Mouse (Mus musculus) left cerebral cortex, postnatal 36 days (tissue): Measurements from ENCODE around the gene Vipr2. TPM values are rescaled to one million over a fixed set of nuclear protein-coding genes. Genes with fewer than 3 reads are reported as not detected.
A peak's percentile ranks its signal among the peaks of the same experiment; 100 is the strongest.

ENCODE experiments used
- DNase-seq, 2 experiments: peaks; one replicate each; pipeline ENCODE4 v3.0.0; 2021 to 2022; ENCODE audit warnings: low spot score in 2 of 2, mixed read lengths in 1 of 2
- intact Hi-C: fragments of 180-260 bp; cut with DNase I; formaldehyde crosslinking; loops from one replicate; pipeline ENCODE4 v1.15.1; 2025
- total RNA-seq, 2 experiments: library from RNA; stranded (reverse); gene quantifications; 2 replicates each; pipeline ENCODE4 v1.2.3; 2021

The Vipr2 gene
- total RNA-seq, result 1 to 10 TPM in 1 of 2 experiments, under 1 TPM in 1; 0.86 to 1.7 TPM

GRCm38 (mm10) chr12:116077074-116077854 is at the start of gene Vipr2:
Gene Vipr2, plus strand, starts transcription at chr12:116077726.
- intact Hi-C loops, result no loop called here

GRCm38 (mm10) chr12:116028095-116028494 is 49.4 kb upstream of the Vipr2 start:
- intact Hi-C loops, result no loop called here
- no peak for DNase-seq

More at GRCm38 (mm10) chr12:116077074-116077854, at the start of gene Vipr2:
- peak in 1 of 2 experiments; percentile 8 for DNase-seq

DNA sequence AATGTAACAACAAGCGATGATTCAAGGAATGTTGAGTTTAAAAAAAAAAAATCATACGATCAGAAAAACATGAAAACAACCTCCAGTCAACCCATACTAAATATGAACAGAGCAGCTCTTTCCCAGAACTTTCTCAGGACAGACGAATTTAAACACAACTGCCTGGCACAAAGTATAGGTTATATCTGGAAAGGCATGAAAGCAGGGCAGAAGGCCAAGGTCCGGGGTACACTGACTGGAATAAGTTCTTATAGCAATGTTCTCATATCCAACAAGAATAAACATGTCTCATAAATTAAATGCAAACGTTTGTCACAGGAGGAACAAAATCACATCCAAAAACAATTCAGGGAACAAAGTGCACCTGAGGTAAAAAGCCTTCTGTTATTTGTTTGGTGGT is 42.2 kb upstream of the Vipr2 start:
- DNase-seq, result no peak
- intact Hi-C loops, result no loop called here

DNA sequence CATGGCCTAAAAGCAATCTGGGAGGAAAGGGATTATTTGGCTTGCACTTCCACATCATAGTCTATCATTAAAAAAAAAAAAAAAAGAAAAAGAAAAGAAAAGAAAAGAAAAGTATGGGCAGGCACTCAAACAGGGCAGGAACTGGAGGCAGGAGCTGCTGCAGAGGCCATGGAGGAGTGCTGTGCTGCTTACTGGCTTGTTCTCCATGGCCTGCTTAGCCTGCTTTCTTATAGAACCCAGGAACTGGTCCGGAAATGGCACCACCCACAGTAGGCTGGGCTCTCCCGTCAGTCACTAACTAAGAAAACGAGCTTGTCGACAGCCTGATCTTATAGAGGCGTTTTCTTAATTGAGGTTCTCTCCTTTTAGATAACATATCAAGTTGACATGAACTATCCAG is 32.7 kb upstream of the Vipr2 start:
- DNase-seq, result no peak
- intact Hi-C loops, result loop anchor here (5.0 kb wide), 1 partner anchor 158 kb away; no protein-coding TSS in a partner anchor

GRCm38 (mm10) chr12:116047440-116048377 is 29.8 kb upstream of the Vipr2 start, which contains the start of gene Zfp386:
Gene Zfp386, plus strand, starts transcription at chr12:116047724.
- DNase-seq, result peak; percentile 96 to 98
- intact Hi-C loops, result loop anchor here (5.0 kb wide), 1 partner anchor 155 kb away; no protein-coding TSS in a partner anchor

DNA sequence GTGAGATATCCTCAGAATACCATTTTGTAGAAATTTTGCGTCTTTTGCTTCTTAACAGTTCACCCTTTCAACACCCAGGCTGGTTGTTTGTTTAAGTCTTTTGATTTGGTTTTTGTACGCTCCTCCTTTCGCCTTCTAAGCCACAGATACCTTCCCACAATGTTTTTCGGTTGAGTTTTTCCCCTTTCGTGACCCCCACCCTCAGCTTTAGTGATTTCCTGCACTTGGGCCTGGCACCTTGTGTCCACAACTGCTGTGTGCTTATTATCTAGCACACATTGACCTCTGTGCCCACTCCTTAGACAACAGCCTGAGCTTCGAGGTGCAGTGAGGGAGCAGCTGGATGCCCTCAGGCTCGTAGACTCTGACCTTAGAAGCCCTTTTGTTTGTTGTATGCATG is 28.8 kb upstream of the Vipr2 start:
- intact Hi-C loops, result loop anchor here (5.0 kb wide), 1 partner anchor 154 kb away; no protein-coding TSS in a partner anchor
- DNase-seq, result no peak

- intact Hi-C loops, result loop anchor here (5.0 kb wide), 1 partner anchor 153 kb away; no protein-coding TSS in a partner anchor
- DNase-seq, result no peak
Observed at GRCm38 (mm10) chr12:116049236-116049635, 28.3 kb upstream of the Vipr2 start.

- no peak for DNase-seq
- intact Hi-C loops, result loop anchor here (5.0 kb wide), 1 partner anchor 153 kb away; no protein-coding TSS in a partner anchor
Observed at GRCm38 (mm10) chr12:116049701-116050100, 27.8 kb upstream of the Vipr2 start.

GRCm38 (mm10) chr12:116054342-116054741 is 23.2 kb upstream of the Vipr2 start:
- intact Hi-C loops, result no loop called here

GRCm38 (mm10) chr12:116056112-116056511 is 21.4 kb upstream of the Vipr2 start:
- DNase-seq, result no peak
- intact Hi-C loops, result no loop called here

More at GRCm38 (mm10) chr12:116054342-116054741, 23.2 kb upstream of the Vipr2 start:
- DNase-seq, result no peak

DNA sequence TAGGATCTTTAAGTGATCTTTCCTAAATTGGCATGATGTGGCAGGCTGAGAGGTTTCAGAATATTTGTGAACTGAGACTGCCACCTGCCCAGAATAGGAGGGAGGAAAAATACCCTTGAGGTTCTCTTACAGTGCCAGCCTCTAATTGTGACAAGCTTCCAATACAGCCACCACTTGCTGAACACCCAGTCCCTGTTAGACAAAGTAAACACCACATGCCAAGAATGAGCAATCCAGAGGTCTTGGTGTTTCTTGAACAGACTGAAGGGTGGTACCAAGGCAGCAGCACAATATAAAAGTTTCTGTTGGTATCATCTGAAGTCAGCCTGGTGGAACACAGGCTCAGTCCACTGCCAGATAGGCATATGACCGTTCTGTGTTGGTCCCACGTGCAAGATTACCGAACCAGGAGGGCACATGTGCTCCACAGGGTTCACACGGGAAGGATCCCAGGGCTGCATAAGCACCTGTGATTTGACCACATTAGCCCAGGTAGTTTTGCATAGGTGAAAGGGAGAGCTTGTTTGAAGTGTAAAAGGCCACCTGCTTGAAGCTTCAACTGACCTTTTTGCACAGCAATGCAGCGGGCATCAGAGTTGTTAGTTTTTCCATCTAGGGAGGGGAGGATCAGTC is 15.8 kb upstream of the Vipr2 start:
- intact Hi-C loops, result no loop called here
- no peak for DNase-seq

- DNase-seq, result no peak
- intact Hi-C loops, result no loop called here
Observed at GRCm38 (mm10) chr12:116062194-116062583, 15.3 kb upstream of the Vipr2 start.

GRCm38 (mm10) chr12:116063020-116063419 is 14.5 kb upstream of the Vipr2 start:
- no peak for DNase-seq
- intact Hi-C loops, result no loop called here

GRCm38 (mm10) chr12:116071023-116071422 is 6.5 kb upstream of the Vipr2 start:
- DNase-seq, result peak; percentile 23 to 32
- intact Hi-C loops, result loop anchor here (5.0 kb wide), 1 partner anchor 131 kb away; no protein-coding TSS in a partner anchor

- DNase-seq, result no peak
- intact Hi-C loops, result no loop called here
Observed at GRCm38 (mm10) chr12:116077855-116078366, 385 bp downstream of the Vipr2 start.

DNA sequence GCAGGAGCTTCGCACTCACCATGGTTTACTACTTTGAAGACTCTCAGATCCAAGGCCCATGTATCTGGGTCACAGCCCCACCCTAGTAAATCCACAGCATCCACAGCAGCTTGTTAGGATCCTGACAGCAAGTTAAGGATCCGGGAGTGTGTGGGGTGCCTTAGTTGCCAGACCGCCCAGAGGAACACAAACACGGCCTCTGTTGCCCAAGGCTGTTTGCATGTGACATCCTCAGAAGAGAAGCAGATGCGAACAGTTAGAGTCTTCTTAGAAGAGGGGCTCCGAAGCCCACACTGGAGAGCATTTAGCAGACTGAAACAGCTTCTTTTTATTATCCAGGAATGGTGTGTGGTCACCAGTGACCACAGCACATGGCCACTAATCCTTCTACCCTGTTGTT is 5.6 kb downstream of the Vipr2 start:
- DNase-seq, result no peak
- intact Hi-C loops, result no loop called here

DNA sequence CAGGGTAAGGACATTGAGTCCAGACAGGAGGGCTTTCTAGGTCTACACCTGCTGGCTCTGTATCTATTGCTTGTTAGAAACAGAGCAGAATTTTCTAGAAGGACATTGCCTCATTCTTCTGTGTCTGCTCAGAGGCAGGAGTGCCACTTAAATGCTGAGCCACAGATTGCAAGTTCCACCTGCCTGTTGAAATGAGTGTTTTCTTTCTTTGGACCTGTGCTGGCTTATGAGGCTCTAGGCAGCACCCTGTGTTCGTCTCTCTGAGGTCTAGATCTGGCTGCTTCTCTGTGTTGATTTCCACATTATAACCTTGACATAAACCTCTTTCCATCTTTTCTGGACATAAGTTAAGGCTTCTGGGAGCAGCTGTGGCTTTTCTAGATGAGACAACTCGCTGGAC is 6.8 kb downstream of the Vipr2 start:
- no peak for DNase-seq
- intact Hi-C loops, result no loop called here

DNA sequence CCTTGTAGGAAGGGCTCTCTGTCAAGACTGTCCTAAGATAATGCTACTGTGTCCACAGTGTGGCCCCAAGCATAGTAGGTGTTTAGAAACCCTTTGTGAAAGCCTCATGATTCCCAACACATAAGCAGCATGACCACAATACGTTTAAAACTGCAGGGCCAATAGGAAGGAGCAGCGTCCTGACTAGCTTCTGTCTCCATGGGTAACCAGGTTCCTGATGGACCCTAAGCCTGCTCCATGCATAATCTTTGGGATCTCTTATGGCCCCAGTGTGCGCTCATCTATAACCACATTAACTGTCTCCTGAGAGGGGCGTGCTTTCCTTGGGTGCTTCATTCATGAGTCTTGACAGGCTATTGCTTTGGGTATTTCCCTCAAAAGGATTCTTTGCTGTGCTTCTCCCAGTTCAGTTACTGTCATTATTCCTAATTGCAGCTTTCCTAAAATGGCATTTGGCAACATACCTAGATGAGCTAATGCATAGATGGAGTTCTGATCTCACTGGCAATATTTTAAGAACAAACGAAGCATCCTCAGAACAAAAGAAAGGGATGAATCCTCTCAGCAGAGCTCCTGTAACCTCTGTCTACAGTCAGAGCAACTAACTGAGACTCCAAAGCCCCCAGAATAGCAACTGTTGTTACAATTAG is 9.6 kb downstream of the Vipr2 start:
- DNase-seq, result no peak

DNA sequence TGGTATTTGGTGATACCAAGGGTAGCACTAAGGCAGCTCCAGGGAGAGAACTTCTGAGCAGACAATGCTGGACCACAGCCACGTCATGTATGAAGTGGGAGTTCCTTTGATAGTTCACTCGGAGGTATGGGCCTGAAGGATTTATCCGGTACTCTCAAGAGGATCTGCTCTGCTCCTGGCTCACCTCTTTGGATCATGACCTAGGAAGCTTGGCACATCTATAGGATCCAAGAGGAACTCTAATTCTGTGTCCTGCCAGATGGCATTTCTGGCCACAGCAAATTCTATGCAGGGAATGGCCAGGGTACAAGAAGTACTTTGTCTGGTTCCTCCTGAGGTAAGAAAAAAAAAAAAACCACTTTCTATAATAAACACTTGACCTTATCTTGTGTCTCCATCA is 12.3 kb downstream of the Vipr2 start:
- intact Hi-C loops, result no loop called here

More for the DNA sequence above, 9.6 kb downstream of the Vipr2 start:
- intact Hi-C loops, result no loop called here

More for the DNA sequence above, 12.3 kb downstream of the Vipr2 start:
- DNase-seq, result no peak
